Mouse (Mus musculus): ENCODE data around the gene Pear1. TPM values are rescaled to one million over a fixed set of nuclear protein-coding genes. Genes with fewer than 3 reads are reported as not detected.

Pear1 gene
- total RNA-seq, 2 experiments from 2014 or later: 8.0 to 11.5 TPM

DNA sequence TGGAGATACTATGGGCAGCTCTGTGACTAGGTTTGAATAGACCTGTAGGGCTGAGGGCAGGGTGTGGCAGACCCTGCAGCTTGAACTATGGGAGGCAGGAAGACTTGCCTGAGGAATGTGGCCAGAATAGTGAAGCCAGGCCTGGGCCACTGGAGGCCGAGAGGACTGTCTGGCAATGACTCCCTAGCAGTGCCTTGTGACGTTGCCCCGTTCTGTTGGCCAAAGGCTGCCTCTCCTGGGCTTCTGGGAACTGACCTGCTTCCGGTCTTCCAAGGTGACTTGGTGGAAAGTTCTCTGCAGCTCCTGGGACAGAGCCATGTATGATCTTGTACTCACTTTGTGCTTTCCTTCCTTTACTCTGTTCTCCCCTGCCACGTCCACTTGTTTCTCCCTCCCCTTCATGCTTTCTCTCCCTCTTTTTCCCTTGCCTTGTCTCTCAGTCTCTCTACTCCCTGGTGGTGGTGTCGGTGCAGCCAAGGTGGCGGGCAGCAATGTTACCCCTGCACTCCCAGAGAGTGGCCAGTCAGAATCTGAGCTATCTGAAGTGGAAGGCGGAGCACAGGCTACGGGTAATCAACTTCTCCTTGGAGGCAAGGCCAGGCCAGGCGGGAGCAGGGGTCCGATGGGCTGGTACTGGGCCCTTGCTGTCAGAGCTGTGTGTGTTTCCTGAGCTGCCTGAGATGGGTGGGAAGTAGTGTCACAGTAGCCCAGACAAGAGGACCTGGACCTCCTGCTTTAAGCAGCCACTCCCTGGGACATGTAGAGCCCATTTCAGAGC is 89.9 kb downstream of the Pear1 start:
- intact Hi-C loops (cut with DNase I): no loop called here
- no peak for DNase-seq

DNA sequence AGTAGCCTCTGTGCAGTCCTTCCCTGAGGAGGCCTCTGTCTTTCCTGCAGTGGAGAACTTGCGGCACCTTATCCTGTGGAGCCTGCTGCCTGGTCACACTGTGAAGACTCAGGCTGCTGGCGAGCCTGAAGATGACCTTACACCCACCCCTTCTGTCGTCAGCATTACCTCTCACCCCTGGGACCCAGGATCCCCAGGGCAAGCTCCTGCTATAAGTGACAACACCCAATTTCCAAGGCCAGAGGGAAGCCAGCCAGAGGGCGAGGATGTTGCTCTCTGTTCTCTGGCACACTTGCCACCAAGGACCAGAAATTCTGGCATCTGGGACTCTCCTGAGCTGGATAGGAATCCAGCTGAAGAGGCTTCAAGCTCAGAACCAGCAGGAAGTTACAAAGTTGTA is 91.0 kb downstream of the Pear1 start:
- intact Hi-C loops (cut with DNase I): no loop called here
- DNase-seq: no peak

DNA sequence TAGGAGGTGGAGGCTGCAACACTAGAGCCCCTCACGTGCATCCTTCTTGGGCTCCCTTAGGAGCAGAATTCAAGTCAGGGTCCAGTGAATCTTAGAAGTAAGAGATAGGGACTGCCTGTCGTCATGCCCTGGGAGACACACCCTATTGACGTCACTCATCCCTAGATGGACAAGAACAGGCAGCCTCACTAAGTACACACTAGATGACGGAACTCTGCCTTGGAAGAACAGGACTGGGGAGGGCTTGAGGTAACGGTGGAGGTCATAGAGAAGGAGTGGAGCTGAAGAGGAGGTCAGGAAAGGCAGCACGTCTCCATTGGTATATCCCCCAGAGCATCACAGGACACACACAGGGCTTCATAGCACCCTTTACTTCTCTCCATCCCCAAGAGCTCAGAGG is 95.4 kb downstream of the Pear1 start:
- DNase-seq: no peak
- intact Hi-C loops (cut with DNase I): no loop called here

DNA sequence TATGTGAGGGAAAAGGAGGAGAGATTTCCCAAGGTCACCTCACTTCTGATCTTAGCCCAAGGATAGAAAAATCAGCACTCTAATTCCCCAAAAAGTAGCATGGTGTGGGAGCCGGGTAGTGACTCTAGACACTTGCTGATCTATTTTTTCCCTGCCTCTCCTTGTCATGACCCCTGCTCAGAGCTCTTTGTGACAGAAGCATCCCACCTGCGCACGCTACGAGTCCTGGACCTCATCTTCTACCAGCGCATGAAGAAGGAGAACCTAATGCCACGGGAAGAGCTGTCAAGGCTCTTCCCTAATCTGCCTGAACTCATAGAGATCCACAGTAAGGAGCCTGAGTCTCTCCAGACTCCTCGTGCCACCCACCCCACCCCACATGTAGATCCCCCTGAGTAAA is 97.9 kb downstream of the Pear1 start:
- intact Hi-C loops (cut with DNase I): no loop called here
- no peak for DNase-seq

DNA sequence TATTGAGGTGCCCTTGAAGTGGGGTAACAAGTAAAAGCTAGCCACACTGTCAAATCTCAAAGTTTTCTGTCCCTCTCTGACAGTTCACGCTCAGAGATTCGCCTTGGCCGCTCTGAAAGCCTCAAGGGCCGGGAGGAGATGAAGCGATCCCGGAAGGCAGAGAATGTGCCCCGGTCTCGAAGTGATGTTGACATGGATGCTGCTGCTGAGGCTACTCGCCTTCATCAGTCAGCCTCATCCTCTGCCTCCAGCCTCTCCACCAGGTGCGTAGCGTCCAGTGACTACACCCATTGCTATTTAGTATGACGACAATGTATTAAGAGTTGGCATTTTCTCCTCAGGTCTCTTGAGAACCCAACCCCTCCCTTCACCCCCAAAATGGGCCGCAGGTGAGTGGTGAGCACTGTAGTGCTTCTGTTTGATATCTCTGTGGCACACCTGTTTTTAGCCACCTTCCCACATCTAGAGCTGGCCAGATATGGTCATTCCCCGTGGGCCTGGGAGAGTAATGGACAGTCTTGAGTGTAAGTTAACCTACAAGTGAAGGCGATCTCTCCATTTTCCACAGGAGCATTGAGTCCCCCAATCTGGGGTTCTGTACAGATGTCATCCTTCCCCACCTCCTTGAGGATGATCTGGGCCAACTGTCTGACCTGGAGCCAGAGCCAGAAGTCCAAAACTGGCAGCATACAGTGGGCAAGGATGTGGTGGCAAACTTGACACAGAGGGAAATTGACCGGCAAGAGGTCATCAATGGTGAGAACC is 98.5 kb downstream of the Pear1 start:
- DNase-seq: no peak
- intact Hi-C loops (cut with DNase I): no loop called here

DNA sequence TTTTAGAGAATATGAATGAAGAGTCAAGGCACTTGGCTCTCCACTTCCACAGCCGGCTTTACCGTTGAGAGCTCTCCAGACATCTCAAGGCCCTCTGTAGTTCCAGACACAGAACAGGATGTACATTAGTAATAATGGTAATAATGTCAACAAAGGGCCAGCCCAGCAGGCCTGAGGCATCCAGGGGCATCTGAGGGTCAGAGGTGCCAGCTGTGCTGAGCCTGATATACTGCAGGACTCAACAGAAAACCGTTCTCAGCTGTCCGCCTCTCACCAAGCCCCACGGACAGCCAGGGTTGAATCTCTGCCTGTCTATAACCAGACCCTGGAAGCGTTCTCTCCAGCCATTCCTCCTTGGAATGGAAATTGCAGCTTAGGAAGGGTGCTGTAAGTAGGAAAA is 99.5 kb downstream of the Pear1 start:
- intact Hi-C loops (cut with DNase I): no loop called here

DNA sequence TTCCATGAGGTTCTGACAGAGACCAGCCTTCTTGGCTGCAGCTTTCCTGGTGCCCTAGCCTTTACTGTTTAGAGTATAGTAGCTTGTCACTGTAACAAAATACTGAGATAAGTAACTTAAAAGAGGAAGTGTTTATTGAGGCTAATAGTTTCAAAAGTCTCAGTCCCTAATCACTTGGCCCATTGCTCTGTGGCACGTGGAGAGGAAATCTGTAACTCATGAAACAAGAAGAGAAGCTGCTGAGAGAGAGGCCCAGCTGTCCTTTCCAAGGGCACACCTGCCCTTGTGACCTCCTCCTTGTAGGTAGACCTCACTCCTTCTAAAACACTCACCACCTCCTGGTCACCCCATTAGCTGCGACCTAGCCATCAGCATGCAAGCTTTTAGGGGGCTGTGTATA is 105.6 kb downstream of the Pear1 start:
- intact Hi-C loops (cut with DNase I): no loop called here
- no peak for DNase-seq

More for the DNA sequence above, 99.5 kb downstream of the Pear1 start:
- no peak for DNase-seq

Other genes starting within 250 kb of the Pear1 start
- 10 to 100 TPM; 47.6 to 48.3 TPM for gene Arhgef11, start 206.7 kb downstream of the Pear1 start, total RNA-seq (2021)
- 1 to 10 TPM in 1 of 2 experiments, under 1 TPM in 1; 0.46 to 1.4 TPM for gene Lrrc71, start 75.7 kb downstream of the Pear1 start, total RNA-seq (2021)
- gene Ntrk1, start 29.1 kb downstream of the Pear1 start, total RNA-seq (2021): under 1 TPM; 0.38 to 0.93 TPM
- 1 to 10 TPM in 1 of 2 experiments, under 1 TPM in 1; 0.70 to 1.9 TPM for gene Insrr, start 27.4 kb downstream of the Pear1 start, total RNA-seq (2021)
- not detected for gene Sh2d2a, start 22.4 kb upstream of the Pear1 start, total RNA-seq (2021)
- gene Prcc, start 61.3 kb upstream of the Pear1 start, total RNA-seq (2021): 10 to 100 TPM; 72.8 to 73.3 TPM
- gene Hdgf, start 82.0 kb upstream of the Pear1 start, total RNA-seq (2021): 100 to 1,000 TPM; 131 to 136 TPM
- 10 to 100 TPM; 43.6 to 49.0 TPM for gene Mrpl24, start 95.2 kb upstream of the Pear1 start, total RNA-seq (2021)
- gene Isg20l2, start 106.0 kb upstream of the Pear1 start, total RNA-seq (2021): 10 to 100 TPM; 23.4 to 24.9 TPM
- 10 to 100 TPM; 17.1 to 17.8 TPM for gene Rrnad1, start 106.4 kb upstream of the Pear1 start, total RNA-seq (2021)
- 1 to 10 TPM; 6.9 to 8.2 TPM for gene Crabp2, start 124.4 kb upstream of the Pear1 start, total RNA-seq (2021)
- 10 to 100 TPM; 25.8 to 25.9 TPM for gene Nes, start 146.8 kb upstream of the Pear1 start, total RNA-seq (2021)
- gene Bcan, start 175.9 kb upstream of the Pear1 start, total RNA-seq (2021): 100 to 1,000 TPM; 183 to 192 TPM
- under 1 TPM; 0.40 to 0.46 TPM for gene Hapln2, start 203.3 kb upstream of the Pear1 start, total RNA-seq (2021)
- 10 to 100 TPM; 26.5 to 30.6 TPM for gene Gpatch4, start 218.8 kb upstream of the Pear1 start, total RNA-seq (2021)
- gene Naxe, start 234.2 kb upstream of the Pear1 start, total RNA-seq (2021): 10 to 100 TPM; 59.0 to 66.1 TPM